Mouse (Mus musculus): ENCODE data around the gene Nemp1. TPM values are rescaled to one million over a fixed set of nuclear protein-coding genes. Genes with fewer than 3 reads are reported as not detected.

The Nemp1 gene
- polyA plus RNA-seq, 1 experiment: 4.1 TPM

DNA sequence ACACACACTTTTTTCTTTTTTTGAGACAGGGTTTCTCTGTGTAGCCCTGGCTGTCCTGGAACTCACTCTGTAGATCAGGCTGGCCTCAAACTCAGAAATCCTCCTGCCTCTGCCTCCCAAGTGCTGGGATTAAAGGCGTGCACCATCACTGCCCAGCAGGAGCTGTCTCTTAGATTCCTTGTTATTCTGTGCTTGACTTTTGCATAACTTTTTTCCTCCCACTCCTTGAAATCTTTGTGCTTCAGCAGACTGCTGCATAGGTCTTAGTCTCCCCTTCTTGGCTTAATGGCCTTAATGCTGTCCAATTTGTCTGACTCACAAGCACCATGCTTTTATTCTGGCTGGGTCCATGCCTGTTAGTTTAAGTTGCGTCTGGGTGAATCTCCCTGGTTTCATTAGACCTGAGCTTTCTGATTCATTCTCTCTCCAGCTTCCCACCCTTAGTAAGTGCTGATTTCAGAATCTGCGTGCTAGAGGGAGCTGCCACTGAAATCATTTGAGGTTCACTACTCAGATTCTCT lies 42.2 kb downstream of the Nemp1 start:
- WGBS: 87% methylated on average over 3 of the region's 3 CpGs
- no peak for DNase-seq (ENCODE audit: low read depth, low spot score)

DNA sequence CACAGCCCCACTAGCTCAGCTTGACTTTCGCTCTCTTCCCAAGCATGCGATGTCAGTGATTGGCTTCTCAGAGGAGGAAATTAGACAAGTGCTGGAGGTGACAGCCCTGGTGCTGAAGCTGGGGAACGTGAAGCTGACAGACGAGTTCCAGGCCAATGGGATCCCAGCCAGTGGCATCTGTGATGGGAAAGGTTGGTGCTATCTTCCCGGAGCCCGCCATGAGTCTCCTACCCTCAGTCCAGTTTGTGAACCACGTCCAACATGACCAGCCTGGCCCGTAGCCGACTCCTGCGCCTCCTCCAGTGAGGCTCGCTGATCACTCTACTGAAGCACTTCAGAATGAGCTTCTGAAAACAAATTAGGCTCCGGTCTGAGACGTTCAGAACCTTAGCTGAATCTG lies 43.6 kb downstream of the Nemp1 start:
- WGBS: 87% methylated on average over 13 of the region's 13 CpGs

DNA sequence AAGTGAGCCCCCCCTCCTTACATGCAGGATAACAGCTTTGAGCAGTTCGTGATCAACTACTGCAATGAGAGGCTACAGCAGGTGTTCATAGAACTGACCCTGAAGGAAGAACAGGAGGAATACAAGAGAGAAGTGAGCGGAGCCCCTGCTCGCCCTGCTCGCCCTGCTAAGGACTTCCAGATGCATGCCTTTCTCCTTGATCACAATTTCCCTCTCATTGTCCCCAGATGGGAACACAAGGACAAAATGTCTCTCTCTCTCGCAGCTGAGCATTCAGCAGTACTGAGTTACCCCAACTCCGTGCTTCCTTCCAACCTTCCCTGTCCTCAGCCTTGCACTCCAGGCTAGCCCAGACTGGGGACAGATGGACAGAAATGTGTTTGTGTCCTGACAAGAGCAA lies 46.0 kb downstream of the Nemp1 start:
- DNase-seq (ENCODE audit: low read depth, low spot score): no peak
- WGBS: 92% methylated on average over 6 of the region's 6 CpGs

More for the DNA sequence above, 43.6 kb downstream of the Nemp1 start:
- DNase-seq (ENCODE audit: low read depth, low spot score): no peak

DNA sequence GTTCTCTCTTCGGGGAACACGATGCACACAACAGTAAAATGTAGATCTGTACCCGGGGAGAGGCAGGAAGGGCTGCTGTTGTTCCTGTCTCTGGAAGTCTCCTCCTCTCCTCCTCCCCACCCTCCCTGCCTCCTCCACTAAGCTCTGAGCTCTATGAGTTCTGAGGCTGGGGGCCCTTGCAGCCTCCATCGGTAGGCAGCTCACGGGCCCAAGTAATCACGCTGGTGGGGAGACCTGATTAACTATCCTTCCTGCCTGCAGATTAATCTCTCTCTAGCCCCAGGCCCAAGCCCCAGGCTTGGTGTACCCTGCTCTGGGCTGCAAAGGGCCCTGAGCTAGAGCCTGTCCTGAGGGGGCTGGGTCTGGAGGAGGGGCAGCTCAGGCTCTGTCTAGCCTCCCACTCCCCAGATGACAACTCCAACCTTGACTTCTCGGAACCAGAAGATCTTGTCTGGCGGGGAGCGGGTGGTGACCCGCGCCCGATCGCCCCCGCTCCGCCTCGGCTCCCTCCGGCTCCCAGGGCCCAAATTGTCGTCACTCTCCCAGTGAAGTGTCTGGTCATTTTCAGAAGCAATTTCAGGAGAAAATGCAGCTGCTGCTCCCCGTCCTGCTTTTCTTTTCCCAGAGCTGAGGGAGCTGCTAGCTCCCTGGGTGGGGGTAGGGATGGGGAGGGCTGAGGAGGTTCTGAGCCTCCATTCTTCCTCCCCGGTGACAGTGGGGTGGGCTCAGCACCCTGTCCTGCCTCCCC lies 55.1 kb downstream of the Nemp1 start:
- no peak for DNase-seq (ENCODE audit: low read depth, low spot score)

DNA sequence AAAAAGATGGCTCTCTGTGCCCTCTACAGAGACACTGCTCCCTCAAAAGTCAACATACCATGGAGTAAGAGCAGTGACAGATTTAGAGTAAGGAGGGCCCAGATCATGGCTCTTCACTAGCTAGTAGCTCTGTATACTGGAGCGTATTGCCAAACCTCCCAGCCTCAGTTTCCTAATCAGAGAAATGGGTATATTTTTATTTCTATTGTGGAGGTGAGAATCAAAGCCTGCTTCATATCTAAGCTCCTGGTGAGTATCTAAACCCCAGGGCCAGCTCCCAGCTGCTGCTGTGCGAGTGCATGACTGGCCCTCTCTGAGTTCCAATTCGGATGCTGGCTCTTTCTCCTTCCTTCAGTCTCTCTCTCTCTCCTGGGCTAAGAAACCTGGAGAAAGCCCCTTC lies 57.5 kb downstream of the Nemp1 start, which contains the start of gene Tac2:
Tac2 (plus strand) TSS at position 301 of the 400 bp plus-strand sequence.
- no peak for DNase-seq (ENCODE audit: low read depth, low spot score)

More for the DNA sequence above, 55.1 kb downstream of the Nemp1 start:
- 56% methylated on average over 20 of the region's 20 CpGs for WGBS

DNA sequence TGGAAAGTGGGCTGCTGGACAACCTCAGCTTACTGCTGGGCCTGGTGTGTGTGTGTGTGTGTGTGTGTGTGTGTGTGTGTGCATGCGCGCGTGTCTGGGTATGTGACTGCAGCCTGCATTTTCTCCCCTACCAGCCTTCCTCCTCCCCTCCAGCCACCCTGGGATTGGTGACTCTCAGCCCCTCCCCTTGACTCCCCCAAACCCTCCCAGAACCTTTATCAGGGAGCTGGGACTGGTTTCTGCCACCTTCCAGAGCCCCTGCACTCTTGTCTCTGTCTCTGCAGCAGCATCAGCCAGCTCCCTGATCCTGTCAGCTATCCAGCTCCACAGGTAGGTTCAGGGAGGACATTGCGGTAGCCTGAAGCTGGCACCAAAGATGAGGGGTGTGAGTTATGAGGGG lies 58.4 kb downstream of the Nemp1 start:
- 84% methylated on average over 4 of the region's 4 CpGs for WGBS

More for the DNA sequence above, 57.5 kb downstream of the Nemp1 start, which contains the start of gene Tac2:
- 89% methylated on average over 3 of the region's 3 CpGs for WGBS

DNA sequence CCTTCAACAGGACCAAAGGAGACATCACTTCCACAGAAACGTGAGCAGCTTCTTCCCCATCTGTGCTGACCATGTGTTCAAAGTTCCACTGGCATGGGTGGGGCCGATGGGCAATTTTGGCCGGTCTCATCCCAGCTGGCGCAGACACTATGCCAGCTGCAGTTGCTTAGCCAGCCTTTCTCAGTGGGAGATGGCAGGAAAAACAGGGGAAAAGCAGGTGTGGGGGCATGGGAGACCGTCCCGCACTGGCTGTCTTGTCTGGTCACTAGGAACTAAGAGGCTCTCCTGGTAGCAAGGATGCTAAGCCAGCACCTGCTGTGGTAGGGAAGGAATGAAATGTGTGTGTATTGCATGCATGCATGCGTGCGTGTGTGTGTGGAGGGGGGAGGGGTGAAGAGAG lies 61.7 kb downstream of the Nemp1 start:
- WGBS: 52% methylated on average over 8 of the region's 8 CpGs
- DNase-seq (ENCODE audit: low read depth, low spot score): no peak

More for the DNA sequence above, 58.4 kb downstream of the Nemp1 start:
- DNase-seq (ENCODE audit: low read depth, low spot score): no peak

DNA sequence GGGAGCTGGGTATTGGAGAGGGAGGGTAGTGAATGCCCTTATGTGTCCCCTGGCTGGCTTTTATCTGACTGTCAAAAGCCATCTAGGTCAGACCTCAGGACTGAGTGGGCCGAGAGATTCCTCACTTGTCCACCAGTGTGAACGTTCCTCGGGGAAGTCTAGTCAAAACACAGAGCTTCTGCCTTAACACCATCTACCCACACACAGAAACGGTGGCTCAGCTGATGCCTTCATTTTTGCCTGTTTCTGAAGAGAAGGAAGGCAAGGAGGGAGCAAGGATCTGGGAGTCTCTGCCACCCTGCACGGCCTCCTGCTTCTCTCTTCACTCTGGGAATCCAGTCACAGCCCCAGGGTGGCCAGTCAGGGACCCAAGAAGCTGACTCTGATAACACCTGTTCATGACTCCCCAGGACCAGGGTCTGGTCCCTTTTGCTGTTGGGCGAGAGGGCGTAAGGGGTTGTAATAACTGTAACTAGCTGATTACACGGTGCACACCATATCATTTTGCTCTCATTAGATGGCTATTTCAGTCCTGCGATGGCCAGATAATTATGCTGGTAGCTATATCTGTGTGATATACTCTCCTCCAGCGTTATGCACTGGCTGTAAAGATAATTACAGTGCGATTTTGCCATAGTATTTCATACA lies 63.7 kb downstream of the Nemp1 start:
- 77% methylated on average over 11 of the region's 11 CpGs for WGBS
- DNase-seq (ENCODE audit: low read depth, low spot score): no peak

DNA sequence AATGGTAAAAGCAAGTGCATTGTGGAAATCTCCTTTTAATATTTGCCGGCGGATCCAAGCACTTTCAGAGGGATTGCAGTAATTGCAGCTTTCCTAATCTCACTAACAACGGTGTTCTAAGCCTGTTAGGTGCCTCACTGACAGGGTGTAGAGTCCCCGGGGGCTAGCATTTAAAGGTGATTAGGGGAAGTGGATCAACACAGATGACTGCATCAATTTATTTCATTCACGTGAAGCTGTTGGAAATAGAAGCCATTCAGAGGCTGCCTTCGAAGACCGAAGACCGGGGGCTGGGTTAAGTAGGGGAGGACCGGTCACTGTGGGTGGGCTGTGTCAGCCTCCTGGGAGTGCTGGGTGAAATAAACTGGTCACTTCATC lies 64.2 kb downstream of the Nemp1 start:
- 56% methylated on average over 9 of the region's 9 CpGs for WGBS
- DNase-seq (ENCODE audit: low read depth, low spot score): no peak

DNA sequence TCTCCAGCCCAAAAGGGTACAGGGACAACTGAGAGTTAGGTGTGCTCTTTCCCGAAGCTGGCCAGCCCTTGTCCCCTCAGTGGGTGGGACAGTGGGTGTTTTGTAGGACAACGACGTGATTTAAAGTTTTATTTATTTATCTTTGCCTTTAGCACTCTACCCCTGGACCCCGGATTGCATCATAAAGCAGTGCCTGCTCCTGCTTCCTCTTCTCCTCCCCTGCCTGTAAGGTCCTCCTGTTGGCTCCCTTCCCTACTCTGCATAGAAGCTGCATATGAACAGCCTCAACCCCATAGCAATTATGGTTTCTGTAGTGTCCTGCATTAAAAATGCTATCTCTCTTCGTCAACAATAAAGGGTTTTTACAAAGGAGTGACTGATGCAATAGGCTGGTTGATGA lies 64.7 kb downstream of the Nemp1 start:
- DNase-seq (ENCODE audit: low read depth, low spot score): no peak
- WGBS: 7% methylated on average over 5 of the region's 5 CpGs

DNA sequence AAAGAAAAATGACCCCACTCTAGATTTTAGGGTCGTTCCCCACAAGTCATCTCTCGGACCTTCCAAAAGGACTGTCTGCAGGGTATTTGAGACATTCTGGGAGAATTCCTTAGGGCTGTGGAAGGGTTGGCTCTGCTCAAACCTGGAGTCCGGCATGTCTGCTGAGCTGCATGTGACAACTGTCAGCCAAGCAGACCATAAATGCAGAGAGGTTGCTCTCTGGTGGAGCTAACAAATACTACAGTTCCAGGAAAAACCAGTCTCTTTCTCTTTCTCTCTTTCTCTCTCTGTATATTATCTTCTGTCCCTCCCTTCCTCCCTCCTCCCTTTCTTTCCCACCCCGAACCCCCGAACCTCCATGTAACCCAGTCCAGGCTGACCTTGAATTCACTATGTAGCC lies 67.7 kb downstream of the Nemp1 start:
- DNase-seq (ENCODE audit: low read depth, low spot score): no peak
- 20% methylated on average over 5 of the region's 5 CpGs for WGBS

DNA sequence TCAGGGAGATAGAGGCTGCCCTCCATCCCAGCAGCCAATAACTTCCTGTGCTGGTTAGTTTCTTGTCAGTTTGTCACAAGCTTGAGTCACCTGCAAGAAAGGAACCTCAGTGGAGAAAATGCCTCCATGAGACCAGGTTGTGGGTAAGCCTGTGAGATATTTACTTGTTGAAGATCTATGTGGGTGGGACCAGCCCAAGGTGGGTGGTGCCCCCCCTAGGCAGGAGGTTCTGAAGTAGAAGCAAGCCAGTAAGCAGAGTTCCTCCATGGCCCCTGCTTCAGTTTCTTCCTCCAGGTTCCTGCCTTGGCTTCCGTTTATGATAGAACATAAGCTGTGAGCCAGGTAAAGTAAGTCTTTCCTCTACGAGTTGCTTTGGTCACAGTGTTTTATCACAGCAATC lies 69.6 kb downstream of the Nemp1 start:
- WGBS: 60% methylated on average over 2 of the region's 2 CpGs
- no peak for DNase-seq (ENCODE audit: low read depth, low spot score)

DNA sequence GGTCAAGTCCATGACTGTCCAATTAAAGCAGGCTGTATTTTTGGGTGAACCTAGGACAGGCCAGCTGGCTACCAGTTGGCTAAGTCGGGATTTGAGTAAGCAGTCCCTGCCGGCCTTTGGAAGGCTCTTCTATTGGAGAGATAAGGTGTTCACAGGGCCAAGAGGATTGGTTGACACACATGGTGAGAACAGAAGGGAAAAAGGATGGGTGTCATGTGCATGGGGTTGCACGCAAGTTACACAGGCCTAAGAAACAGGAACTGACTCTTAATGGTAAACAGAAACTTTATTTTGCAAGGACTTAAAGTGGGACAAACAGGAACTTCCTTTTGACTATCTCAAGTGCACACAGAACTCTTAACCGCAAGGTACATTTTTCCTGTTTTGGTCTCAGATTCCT lies 70.2 kb downstream of the Nemp1 start:
- DNase-seq (ENCODE audit: low read depth, low spot score): no peak
- 62% methylated on average over 4 of the region's 4 CpGs for whole genome bisulfite sequencing

DNA sequence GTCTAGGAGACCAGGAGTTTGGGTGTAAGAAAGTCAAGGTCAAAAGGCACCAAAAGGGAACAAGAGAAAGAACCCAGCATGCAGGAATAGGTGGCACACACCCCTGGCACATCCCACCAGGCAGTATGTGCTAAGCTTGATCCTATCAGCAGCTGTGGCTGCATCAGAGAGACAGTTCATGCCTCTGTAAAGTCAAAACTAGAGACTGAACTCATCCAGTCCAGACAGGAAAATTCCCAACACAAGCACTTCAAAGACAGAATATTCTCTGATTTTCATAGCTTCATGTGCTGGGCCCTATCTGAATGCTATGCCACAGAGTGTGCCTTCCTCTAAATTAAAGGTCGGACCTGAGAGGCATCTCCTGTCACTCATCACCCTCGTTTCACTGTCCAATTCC lies 70.9 kb downstream of the Nemp1 start:
- DNase-seq (ENCODE audit: low read depth, low spot score): no peak
- WGBS: 54% methylated on average over 2 of the region's 2 CpGs

DNA sequence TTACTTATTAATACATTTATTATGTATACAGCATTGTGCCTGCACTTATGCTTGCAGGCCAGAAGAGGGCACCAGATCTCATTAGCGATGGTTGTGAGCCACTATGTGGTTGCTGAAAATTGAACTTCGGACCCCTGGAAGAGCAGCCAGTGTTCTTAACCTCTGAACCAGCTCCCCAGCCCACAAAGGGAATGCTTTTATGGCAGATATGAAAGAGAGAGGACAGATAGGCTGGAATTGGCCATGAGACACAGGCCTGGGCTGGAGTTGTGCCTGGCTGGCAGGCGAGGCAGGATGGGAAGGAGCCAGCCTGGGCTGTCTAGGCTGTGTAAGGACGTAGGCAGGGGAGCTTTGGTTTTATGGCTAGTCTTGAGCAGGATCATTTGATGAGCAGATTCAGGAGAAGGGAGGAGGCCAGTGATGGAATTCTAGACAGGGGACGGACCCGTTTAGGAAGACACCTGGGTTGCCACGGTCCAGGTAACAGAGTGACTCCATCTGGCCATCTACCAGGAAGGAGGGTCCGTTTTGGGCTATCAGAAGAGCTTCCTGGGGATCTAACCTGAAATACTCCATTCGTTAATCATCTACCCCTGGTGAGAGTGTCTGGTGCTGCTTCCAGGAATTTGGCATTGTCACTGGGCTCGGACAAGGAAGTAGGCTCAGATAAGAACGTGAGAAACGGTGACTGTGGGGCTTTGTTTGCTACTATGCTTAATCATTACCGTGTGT lies 71.6 kb downstream of the Nemp1 start:
- DNase-seq (ENCODE audit: low read depth, low spot score): peak; percentile 69
- 15% methylated on average over 13 of the region's 13 CpGs for WGBS

DNA sequence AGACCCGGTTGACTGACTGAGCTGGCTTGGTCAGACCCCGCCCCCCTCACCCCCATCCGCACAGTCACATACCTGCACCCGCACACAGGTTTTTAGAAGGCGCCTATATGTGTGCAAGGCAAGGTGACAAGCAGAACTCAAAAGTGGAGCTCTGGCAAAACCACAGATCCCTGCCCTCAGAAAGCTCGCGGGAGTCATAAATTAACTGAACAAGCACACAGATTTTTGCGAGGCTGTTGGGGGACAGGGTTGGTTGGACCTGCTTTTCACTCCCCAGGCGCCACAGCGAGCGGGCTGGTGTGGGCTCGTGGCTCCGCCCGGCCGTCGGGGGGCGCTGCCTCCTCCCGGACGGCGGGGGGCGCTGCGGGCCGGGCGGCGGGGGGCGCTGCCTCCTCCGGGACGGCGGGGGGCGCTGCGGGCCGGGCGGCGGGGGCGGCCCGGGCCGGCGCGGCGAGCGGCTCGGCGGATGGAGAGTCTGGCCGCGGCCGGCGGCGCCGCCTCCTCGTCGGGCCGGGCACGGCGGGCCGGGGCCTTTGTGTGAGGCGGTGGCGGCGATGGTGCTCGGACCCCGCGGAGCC lies 72.5 kb downstream of the Nemp1 start, which contains the start of gene Zbtb39:
Zbtb39 (plus strand) TSS at position 456 of the 578 bp plus-strand sequence.
- DNase-seq (ENCODE audit: low read depth, low spot score): no peak
- under 1% methylated on average over 40 of the region's 61 CpGs for WGBS

DNA sequence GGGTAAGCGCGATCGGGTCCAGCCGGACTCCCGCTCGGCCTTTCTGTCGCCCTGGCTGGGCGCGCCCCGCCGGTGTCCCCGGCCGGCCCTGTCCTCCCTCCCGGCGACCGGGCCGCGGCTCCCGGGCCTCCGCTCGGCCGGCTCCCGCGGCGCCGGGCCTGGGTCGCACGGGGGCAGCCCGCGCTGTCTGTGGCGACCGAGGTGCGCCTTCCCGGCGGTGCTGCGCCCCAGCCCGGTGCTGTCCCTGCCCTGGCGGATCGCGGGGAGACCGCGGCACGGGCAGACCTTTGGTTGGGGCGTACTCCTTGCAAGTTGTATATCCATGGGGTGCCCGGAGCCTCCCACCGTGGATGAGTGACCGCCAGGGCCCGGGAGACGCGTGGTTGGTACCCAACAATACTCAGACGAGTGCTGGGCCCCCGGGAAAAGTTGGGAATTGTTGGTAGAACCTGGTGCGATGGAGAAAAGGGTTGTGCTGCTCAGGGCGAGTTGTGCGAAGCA lies 73.0 kb downstream of the Nemp1 start:
- WGBS: 1% methylated on average over 46 of the region's 55 CpGs
- no peak for DNase-seq (ENCODE audit: low read depth, low spot score)

DNA sequence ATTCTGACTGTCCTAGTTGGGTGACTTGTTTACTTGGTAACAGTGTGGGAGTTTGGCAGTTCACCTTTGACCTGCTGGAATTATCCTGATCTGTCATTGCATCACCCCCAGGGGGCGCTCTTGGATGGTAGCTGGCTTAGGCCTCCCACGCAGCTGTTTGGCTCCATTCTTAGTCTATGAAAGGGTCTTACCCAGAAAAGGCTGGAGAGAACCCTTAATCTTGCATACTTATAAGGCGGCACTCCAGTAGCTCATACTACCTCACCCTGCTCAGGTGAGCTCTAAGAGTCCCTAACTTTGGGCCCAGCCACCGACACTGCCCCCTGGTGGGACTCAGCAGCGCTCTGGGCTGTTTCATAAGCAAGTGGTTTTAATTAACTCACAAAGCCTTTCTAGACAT lies 78.0 kb downstream of the Nemp1 start:
- 70% methylated on average over 5 of the region's 5 CpGs for WGBS

DNA sequence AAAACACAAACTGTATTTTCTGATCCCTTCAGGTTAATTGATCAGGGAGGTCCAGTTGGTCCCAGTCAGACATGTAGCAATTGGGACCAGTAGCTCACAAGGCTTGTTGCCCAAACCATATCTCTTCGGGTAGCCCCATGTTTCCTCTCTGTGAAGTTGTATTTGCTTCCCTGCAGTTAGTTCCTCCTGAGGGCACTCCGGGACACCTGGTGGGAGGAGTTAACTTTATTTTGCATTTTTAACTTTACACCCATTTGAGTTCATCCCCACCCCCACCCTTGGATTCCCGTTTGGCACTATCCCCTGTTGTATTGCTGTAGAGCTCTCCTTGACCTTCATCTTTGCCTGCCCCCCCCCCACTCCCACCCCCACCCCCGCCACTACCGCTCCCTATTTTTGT lies 79.2 kb downstream of the Nemp1 start:
- WGBS: 50% methylated on average over 5 of the region's 5 CpGs
- no peak for DNase-seq (ENCODE audit: low read depth, low spot score)

More for the DNA sequence above, 78.0 kb downstream of the Nemp1 start:
- DNase-seq (ENCODE audit: low read depth, low spot score): no peak

DNA sequence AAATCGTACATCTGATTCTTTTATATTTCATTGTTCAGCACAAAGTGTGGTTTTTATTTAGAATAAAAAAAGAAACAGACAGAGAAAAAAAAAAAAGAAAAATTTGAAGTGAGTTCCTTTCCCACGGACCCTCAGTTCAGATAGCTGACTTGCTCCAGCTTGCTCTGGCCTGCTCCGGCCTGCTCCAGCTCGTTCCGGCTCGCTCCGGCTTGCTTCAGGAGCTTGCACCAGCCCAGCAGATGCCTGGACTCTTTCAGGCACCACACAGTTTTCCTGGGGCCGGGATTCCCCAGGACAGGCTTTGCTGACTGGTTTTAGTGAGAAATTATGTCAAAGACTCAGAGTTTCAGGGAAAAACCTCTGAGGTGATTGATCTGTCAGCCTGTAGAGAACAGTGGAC lies 80.6 kb downstream of the Nemp1 start:
- WGBS: 92% methylated on average over 8 of the region's 8 CpGs
- DNase-seq (ENCODE audit: low read depth, low spot score): no peak

Measured in large intestine, adult 2 months (tissue).